Mouse (Mus musculus) fibroblast of lung, adult 2 months (primary cell): ENCODE results near the gene Arl16.

ENCODE experiments used
- DNase-seq: peaks from one replicate; pipeline ENCODE4 v3.0.0-alpha.2; 2011; ENCODE audit warnings: low read depth

Gene Arl16

GRCm38 (mm10) chr11:120452246-120452645 lies 15.2 kb downstream of the Arl16 start:
- DNase-seq, result no peak

DNA sequence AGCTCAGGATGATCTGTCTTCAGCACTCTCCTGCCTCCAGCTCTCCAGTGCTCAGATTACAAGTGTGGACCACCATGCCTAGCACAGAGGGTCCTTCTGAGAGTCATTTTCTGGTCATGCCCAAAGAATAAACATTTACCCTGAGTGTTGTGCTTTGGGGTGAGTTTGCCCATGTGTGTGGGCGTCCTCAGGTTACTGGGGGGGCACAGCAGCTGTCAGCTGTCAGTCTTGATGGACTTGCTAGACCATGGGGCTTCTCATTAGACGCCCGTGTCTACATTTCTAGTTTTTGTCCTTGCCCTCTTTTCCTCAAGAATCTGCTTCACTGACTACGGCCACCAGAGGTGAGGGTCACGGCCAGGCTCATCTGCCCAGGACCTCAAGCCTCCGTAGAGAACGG lies 20.2 kb downstream of the Arl16 start:
- no peak for DNase-seq

DNA sequence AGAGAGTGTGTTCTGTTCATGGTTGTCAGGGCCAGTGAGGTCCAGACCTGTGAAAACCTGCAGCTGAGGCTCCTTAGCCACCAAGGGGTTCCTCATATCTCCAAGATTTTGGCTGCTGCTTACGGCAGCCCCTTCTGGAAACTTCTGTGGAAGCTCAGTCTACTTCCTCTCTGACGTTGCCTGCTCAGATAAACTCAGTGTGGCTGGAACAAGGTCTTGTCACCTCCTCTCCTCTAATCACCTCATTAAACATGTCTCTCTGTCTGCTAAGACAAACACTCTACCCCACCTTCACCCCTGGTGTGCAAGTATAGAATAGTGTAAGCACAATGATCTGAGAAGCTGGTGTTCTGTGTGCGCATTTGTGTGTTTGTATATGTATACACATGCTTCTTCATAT lies 21.9 kb downstream of the Arl16 start:
- no peak for DNase-seq

DNA sequence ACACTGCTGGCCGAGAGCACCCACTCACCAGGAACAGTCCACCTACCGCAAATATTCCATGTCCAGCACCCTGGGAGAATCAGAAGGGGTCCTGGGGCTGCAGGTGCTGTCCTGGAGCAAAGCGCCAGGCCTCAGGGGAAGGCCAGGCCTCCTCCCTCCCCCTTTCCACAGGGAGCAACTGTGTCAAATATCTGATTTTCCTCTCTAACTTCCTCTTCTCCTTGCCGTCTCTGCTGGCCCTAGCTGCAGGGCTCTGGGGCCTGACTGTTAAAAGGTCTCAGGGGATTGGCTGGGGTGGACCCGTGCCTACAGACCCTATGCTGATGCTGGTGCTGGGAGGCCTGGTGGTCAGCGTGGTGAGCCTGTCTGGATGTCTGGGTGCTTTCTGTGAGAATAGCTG lies 23.3 kb downstream of the Arl16 start:
- no peak for DNase-seq

DNA sequence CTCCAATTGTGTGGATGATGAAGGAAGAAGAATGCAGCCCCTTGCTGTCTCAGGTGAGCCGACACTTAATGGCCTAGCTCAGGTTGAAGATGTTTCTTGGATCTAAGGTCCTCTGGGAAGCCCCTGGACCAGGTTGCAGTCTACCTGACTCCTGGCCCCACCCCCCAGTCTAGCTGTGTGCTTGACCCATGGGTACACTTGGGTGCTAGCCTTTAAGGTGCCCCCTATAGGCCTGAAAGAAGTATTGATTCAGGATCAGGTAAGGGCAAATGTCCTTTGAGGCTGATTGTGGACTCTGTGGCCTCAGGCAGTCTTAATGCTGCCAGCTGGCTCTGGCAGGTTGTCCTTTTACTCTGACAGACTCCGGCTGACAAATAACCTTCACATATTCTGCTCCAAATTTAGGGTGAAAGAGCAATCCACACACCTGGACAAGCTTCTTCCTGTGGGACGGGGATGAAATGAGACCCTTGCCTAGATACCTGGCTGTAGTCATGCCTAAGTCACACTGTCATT lies 24.6 kb downstream of the Arl16 start:
- no peak for DNase-seq

- no peak for DNase-seq
Observed at GRCm38 (mm10) chr11:120442344-120442743, 25.1 kb downstream of the Arl16 start, which contains the start of gene Tspan10. TSS of gene Tspan10 (plus strand) at chr11:120442644.

GRCm38 (mm10) chr11:120437857-120438385 lies 29.5 kb downstream of the Arl16 start:
- DNase-seq, result no peak

DNA sequence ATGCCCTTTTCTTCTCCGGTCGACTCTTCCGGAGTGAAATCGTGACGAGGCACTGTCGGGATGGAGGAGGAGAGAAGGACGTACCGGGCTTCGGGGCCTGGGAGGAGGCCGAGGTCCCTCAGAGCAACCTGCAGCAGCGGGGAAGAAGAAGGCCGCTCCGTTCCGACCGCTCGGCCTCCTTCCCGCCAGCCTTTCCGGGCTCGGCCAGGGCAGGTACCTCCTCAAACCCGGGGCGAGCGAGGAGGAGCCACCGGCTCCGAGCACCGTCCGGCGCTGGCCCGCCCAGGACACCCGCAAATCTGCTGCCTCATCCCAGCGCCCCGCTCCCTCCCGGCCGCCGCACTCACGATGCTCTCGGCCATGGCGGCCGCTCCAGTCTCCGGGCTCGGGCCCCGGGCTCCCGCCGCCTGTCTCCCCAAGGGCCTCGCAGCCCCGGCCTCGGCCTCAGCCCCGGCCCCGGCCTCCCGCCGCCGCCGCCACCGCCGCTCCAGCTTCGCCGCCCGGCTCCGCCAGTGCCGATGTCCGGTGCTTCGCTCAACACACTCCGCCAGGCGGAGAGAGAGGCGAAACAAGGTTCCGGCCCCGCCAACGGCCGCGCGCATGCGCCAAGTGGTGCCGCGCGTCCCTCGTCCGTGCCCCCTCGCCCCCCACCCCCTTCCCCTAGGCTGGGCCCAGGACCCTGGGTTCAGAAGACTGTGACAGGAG lies 30.1 kb downstream of the Arl16 start, which contains the start of gene Nploc4:
Nploc4 (minus strand) TSS at position 557 of the 705 bp plus-strand sequence.
- DNase-seq, result peak; percentile 44

- no peak for DNase-seq
Observed at GRCm38 (mm10) chr11:120426727-120427126, 40.7 kb downstream of the Arl16 start.

DNA sequence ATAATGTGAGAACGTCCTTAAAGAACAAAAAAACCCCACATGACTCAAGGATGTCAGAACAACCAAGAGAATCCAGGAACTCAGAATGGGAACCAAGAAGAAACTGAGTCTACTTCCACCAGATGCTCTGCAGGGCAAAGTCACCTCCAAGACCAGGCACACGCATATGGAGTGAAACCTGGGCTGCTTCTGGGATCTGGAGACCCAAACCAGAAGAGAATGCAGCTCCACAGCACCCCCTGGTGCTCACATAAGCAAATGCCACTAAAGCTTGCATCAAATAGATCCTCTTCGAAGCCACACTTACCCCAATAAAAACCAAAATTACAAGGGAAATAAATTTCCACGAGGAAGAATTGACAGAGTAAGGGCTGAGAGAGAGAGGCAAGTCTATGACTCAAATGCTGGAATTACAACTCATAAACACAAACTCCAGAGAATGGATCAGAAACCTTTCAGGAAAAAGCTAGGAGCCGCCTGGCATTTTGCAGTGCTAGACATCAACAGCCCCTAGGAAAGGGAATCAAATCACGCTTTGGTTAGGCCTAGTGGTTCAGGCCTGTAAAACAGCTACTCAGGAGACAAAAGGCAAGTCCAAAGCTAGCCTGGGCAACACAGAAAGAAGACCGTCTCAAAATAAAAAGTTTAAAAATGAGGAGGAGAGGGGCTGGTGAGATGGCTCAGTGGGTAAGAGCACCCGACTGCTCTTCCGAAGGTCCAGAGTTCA lies 43.7 kb downstream of the Arl16 start:
- peak; percentile 36 for DNase-seq

- DNase-seq, result no peak
Observed at GRCm38 (mm10) chr11:120422651-120423568, 44.5 kb downstream of the Arl16 start.

GRCm38 (mm10) chr11:120418592-120418991 lies 48.8 kb downstream of the Arl16 start:
- DNase-seq, result no peak

- DNase-seq, result no peak
Observed at GRCm38 (mm10) chr11:120417852-120418251, 49.6 kb downstream of the Arl16 start.
